Mouse (Mus musculus) MEL-GATA-1-ER (cell line): ENCODE results near the gene Stx8.

Experiments used
- DNase-seq: peaks from one replicate; pipeline ENCODE4 v3.0.0-alpha.2; 2012; ENCODE audit warnings: low read depth; ENCODE audit errors: extremely low read depth

Stx8 gene

DNA sequence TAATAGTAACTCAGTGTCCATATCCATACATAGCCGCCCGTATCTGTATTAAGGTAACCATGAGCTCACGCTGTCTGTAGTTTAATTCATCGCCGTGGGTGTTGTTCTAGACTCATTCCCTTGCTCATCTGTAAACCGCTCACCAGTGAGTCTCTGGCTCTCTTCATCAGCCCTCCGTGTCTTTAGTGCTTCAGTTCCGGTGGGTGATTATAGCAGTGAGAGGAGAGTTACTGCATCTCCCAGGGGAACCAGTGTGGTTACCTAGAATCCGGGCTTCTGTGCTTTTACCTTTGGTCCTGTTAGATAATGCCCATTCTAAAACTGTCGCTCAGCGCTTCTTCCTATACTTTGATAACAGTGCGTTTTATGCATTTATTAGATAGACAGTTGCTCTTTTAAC is 116.8 kb downstream of the Stx8 start:
- no peak for DNase-seq

DNA sequence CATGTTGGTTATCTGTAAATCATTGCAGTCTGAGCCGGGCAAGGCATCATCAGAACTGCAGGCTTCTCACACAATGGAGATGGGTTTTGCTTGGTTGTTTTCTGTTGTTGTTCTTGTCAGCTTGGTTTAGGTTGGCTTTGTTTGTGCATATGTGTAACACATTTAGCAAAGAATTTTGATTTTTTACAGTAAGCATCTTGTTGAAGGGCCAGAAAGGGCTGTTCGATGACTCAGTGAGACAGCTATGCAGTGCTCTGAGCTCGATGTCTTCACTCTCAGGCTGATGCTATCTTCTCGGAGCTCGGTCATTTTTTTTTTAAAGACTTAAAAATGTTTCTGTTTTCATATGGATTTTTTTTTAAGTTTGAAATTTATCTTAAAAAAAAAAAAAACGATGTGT is 117.6 kb downstream of the Stx8 start:
- DNase-seq: no peak

DNA sequence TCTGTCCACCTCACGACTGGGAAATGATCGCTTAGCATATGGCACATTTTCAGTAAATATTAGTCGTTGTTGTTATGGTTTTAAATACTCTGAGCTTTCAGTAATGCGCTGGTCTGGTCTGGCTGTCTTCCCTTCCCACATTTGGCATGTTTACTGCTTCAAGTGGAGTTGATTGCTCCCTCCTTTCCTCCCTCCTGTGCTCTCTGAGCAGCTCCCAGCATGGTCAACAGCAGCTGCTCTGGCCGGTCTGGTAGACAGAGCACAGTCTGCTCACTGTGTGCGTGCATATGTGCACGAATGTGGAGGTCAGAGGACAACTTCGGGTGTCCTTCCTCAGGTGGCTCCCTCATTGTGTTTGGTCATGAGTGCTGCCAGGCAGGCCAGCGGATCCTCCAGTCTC is 120.2 kb downstream of the Stx8 start:
- no peak for DNase-seq

DNA sequence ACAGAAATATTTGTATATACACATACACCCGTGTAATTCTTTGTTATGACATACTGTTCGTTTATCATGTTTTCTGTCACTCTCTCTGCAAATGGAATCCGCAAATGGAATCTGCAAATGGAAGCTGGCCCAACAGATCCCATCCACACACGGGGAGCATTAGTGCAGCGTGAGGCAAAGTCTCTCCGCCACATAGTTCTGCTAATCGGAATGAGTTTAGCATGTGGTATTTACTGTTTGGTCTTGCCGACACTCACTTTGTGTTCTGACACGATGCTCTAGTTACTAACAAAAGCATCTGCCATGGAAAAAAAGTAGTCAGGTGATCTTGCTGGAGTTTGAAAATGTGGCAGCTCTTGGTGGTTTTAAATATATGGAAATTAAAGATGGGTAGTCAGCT is 123.4 kb downstream of the Stx8 start:
- DNase-seq: no peak

DNA sequence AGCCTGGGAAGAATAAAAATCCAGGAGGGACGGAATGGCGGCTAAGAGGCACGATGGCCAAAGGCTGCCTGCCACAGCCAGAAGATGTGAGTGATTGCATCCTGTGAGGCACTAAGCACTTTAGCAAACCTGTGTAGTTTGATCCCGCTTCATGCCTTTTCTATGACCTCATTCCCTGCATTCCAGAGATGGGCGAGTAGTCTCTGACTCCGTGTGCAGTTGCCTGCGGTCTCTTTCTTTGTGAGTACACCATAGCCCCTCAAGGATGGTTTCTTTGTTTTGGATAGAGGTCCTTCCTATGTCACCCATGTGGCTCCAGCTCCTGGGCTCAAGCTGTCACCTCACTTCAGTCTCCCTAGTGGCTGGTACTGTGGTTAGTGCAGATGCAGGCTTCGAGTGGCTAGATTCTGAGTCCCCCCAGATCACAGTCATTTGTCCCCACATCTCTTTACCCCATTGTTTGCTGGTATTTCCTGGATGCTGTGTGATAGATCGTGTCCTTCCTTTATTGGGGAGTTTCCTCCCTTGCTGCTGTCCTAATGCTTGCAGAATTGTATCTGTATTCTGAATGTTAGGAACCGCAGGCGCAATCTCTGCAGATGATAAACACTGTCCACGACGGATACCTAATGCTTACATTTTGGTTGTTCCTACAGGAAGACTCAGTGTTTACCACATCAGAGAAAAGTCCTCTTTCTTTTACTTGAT is 124.0 kb downstream of the Stx8 start:
- no peak for DNase-seq

DNA sequence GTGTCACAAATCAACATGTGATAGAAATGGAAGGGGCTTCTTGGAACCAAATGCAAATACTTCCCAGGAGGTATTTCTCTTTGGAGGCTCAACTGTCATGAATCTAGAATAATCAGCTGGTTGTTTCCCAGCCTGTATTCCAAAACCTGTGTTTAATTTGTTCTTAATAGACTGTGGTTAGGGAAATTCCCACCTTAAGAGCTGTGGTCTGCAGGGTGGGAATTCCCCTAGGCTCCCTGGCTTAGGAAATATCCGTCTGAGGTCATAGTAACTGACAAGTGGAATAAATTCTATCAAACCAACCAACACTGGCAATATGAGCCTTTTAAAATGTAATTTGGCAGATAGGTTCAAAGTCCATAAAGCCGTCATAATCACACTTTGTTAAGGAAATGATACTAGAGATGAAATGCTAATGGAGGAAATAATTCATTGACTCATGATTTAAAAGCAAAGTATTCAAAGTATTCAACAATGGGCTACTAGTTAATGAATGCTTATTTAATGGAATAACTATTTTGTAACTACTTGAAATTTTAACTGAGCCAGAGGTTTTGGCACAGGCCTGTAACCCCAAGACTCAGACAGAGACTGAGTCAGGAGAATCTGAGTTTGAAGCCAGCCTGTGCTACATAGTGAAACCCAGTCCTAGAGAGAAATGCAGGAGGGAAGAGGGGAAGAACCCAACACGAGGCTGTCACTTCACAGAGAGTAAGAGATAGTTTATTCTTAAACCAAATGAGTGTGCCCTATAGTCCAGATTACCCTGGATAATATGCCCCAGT is 126.2 kb downstream of the Stx8 start:
- DNase-seq: no peak

DNA sequence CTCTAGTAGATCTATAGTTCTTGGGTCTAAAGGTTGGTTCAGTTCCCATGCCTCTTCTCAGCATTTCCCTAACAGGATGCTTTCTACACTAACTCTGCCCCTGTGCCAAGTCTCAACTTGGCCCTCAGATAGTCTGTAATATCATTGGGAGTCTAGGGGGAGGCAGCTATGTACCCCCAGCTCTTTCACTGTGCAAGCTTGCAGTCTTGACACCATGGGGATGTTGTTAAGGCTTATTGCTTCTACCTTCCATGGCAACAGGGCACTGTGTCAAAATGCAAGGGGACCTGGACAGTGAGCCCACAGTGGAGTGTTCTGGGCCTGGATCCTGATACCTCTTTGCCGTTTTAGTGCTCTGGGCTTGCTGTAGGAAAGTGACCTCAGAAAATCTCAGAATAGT is 135.6 kb downstream of the Stx8 start:
- DNase-seq: no peak

DNA sequence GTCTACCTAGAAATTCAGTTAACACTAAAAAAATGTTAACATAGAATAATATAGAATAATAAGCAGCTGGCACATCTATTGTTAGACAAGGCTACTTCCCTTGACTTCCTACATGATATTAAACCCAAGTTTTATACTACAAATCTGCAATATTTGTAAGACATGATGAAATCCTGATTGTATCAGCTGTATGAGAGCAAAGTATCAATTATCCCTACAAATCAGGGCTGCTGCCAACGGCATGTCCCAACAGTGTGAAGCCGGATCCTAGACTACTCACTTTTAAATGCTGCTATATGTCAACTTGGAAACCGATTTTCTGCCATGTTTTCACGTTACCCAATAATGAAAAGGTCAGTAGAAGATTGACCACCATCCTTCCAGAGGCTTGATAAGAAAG is 137.5 kb downstream of the Stx8 start:
- DNase-seq: no peak

DNA sequence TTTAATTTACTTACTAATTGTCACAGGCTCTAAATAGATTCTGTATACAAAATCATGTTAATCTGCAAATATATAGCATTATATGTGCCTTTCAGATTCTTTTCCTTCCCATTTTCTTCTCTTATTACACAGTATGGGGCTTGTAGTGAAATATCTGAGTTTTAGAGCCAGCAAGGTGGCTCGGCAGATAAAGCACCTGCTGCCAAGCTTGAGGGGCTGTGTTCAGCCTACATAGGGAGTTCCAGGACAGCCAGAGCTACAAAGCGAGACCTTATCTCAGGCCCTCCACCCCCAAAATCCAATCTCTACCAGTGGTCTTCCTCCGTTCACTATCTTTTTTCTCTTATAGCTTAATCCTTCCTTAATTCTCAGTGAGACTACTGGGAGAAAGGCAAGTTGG is 140.1 kb downstream of the Stx8 start:
- no peak for DNase-seq

DNA sequence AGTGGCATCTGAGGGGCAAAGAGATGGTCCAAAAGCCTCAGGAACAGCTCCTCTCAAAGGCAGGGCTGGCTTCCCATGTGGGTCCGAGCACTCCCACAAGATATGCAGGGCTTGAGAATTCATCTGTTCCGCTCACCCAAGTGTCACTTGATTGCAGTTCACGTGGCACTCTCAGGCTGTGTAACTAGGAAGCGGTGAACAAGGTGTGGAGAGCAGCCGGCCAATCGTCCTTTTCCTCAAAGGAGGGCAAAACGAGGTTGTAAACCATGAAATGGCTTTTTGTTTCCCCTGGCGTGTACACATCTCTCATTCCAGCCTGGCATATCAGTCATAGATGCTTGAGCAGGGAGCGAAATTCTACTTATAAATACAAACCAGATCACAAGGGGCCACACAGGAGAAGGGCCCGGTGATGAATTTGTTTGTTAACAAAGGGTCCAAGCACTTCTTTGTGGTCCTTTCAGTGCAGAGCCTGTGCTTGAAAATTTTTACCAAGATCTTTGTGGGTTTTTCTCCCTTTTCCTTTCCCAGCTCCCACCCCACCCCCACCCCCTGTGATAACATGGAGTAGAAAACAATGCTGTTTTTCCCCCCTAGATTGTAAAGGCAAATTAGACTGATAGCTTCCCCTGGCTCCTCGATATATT is 147.6 kb downstream of the Stx8 start:
- no peak for DNase-seq

DNA sequence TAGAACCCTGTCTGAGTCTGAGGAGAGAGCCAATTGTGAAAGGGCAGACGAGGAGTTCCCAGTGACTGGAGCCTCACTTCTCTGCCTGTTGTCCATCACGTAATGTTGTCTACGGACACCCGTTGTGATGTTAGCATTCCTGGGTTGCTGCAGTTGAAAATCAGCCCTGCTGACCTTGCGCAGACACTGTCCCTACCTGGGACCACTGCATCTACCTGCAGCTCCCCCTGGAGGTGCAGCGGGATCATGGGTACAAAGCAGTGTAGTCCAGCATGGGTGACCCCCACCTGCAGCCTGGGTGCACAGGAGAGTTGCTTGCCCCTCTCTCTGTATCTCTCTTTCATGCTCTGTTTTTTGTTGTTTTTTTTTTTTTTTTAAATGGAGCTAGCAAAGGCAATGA is 148.2 kb downstream of the Stx8 start:
- DNase-seq: no peak

DNA sequence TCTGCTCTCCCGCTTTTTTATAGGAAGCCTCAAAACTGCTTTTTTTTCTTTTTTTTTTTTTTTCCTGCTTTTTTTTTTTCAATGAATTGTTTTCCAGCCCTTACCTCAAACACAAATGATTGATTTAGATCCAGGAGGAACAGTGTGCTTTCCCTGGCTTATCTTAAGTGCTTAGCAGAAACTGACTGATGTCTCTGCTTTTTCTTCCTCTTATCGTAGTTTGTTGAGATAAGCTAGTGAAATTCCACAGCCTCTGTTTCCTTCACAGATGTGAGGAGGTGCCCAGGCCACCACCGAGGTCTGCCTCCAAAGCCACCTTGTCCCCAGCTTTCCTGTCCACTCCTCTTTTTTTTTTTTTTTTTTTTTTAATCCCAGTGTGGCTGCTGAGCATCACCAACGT is 150.2 kb downstream of the Stx8 start:
- no peak for DNase-seq

DNA sequence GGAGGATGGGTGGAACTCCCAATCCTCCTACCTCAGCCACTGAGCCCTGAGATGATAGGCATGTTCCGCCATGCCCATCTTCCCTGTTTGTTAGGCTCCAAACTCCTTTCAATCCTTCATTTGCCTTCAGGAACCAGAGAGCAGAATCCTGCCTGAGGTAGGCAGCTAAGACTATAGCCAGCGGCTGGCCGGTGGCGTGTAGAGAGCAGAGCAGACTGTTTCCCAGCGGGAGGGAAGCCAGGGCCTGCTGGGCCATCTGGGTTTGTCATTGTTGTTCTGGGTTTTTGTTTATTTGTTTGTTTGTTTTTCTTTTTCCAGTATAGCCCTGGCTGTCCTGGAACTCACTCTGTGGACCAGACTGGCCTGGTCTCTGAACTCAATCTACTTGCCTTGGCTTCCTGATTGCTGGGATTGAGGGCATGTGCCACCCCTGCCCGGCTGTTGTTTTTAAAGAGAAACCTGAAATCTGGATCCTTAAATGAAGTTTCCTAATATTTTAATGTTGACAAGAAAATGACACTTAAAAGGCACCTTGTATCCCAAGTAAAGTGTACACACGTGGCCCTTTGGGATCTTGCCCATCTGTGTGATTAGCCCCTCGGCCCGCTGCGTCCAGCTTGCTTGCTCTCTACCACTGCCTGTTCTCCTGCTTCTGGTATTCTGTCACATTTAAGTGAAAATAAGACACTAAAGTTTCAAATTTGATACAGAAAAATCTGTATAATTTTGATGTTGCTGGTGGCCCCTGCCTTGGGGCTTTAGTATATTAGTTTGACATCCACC is 152.1 kb downstream of the Stx8 start:
- DNase-seq: no peak

DNA sequence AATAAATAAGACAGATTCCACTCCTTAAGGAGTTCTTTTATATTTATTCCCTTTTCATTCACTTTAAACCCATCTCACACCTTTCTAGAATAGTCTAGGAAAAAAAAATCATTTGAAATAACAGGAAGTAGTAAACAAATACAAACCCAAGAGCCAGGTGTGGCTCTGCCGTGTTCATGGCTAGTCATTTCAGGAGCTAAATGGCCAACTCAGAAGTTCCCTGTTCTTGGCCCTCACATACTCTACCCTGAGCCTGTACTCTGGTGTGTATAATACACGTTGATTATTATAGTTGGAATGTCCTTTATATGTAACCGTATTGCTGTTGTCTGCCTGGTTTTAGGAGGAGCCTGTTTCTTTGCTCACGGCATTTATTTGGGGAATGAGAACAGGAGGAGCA is 152.7 kb downstream of the Stx8 start:
- DNase-seq: no peak

DNA sequence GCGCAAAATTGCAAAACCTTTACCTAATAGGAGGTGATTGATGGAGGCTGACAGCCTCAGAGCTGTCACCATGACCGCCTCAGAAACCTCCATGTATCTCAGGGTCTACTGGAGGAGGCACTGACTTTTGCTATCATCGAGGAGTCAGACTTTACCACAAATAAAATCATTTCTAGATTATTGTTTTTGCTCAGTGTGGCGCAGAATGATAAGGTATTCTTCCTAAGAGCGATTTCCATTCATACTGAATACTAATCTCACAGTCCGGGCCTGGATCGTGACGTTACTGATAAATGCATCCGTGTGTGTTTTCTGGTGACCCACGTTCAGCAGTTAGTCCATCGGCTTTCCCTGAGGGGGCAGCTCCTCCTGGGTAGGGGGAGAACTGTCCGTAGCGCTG is 153.1 kb downstream of the Stx8 start:
- DNase-seq: peak; percentile 54

DNA sequence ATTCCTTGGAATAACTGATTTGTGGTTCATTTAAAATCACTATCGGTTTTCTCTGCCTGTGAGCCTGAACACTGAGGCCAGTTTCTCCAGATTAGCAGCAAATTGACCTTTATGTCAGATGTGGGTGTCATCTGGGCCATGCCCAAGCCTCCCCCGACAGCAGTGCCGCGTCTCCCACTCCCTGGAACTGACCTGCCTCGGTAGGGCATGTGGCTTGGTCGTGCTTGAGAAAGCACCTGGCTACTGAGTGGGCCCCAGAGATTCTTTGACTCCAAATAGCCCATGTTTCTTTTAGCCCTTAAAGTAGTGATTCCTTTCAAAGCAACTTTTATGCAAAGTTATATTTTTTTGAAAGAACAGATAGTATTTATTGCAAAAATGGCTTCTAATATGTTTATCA is 155.3 kb downstream of the Stx8 start:
- DNase-seq: no peak

DNA sequence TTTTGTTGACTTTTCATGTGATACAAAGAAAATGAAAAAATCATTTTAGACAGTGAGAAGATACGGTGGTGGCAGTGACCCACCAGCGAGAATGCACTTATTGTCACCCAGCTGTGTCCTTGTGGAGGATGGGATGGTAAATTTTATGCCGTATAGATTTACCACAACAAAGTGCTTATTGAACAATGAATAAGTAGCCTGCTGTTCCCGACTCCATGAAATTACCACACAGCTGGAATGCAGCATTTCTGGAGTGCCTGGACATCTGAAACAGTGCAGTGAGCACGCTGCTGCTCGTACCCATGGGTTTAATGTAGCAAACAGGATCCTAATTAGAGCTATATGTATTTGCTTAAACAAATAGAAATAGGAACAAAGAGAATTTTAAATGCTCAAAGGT is 155.7 kb downstream of the Stx8 start:
- DNase-seq: no peak

DNA sequence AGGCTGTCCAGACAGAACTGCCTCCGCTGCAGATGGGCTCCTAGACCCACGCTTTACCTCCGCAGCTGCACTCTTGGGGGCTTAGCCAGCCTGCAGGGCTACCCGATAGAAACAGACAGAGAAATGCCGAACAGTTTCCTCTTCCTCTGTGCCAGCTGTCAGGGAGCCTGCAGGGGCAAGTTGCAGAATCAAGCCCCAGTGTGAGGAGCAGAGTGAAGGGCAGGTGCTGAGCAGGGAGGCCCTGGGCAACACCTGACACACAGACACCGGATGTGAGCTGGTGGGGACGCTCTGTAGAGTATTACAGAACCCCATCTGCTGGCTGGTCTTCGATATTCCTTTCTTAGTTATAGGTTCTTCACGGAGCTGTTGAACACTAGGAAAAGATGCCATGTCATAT is 160.1 kb downstream of the Stx8 start:
- DNase-seq: no peak

DNA sequence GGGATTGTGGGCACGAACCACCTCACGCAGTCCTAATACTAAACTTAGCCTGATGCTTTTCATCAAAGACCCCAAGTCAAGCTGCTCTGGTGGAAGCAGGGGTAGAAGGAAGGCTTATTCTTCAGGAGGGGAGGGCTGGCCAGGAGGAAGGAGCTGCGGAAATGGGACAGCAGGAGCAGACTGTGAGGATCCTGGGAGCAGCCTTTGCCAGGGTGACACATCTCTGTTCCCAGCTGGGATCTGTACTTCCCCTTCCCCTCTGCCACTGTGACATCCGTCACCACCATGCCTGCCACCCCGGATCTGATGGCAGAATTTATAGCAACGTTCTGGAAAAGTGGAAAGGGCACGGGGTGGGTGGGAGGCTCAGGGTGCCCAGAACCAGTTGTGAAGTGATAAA is 168.5 kb downstream of the Stx8 start:
- no peak for DNase-seq

DNA sequence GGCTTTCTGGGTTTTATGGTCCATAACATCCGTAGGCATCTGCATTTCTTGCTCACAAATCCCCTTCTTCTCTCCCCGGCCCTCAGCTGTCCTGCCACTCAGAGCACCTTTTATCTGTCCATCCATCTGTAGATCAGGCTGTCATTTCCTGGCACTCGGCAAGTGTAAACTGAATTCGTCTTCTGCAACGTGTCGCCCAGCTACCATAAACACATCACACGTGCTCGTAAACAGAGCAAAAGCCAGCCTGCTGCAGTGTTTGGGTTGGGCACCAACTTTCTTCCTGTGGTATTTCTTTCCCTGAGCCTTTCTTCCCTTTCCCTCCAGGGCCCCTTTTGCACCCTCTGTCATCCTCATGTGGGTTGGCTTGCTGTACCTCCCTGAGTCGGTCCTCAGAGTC is 169.4 kb downstream of the Stx8 start:
- DNase-seq: no peak

DNA sequence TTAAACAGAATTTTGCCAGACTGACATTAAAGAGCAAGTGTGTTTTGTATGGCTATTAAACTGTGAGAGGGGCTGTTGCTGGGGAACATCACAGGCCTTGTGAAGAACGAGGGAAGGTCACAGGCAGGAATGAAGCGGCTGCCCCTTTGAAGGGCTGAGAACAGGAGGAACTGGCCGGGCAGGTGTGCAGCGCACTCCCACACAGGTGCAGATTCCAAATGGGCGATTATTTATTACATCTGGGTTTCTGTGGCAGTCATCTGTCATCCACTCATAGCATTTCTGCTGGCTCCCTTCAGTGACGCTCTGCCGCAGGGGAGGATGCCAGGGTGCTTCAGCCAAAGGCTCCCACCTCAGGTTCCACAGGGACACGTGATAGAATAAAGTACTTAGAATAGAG is 170.7 kb downstream of the Stx8 start:
- no peak for DNase-seq

DNA sequence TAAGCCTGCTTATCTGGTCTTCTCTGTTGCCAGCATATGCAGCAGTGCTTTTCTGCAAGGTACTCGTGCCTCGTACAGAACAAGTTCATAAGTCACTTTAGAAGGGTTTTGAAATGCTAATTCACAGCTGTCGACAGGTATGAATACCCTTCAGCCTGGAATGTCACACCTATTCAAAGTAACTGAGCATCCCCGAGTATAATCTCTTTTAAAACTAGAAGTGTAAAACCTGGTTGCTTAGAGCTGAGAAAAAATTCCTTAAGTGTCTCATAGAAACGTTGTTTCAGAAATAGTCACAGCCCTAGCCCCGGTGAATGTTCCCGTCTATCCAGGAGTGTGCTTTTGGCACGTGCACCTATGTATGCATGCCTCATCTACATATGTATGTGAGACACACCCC is 176.3 kb downstream of the Stx8 start:
- no peak for DNase-seq
